Comparison of ENCODE assay signal across 8 mouse cellular contexts in genomic region chr2:59611216-59611810, GRCm38 (mm10). TPM values are rescaled to one million over a fixed set of nuclear protein-coding genes. Genes with fewer than 3 reads are reported as not detected.
A peak's percentile ranks its signal among the peaks of the same experiment; 100 is the strongest.
DNase-seq lines count a peak whose midpoint lies in the region; ATAC-seq and TF ChIP-seq lines count a peak whose summit lies in the region.

No protein-coding gene starts in this region.

- H3K9ac ChIP-seq in intestine, postnatal 0 days (ENCODE audit: low read depth, low read length), result peak overlapping the region; percentile 95
- peak overlapping the region; percentile 73 for H3K9ac ChIP-seq in neural tube, embryonic 14.5 days (replicated peaks; ENCODE audit: low read depth, low read length)

- peak overlapping the region; percentile 98 for H3K27ac ChIP-seq in embryonic facial prominence, embryonic 10.5 days (replicated peaks)
- peak overlapping the region; percentile 97 for H3K27ac ChIP-seq in intestine, postnatal 0 days (ENCODE audit: low read depth, low read length)
- H3K27ac ChIP-seq in neural tube, embryonic 14.5 days (ENCODE audit: low read depth, low read length), result no peak overlapping the region; the same call in 1 of the 2 replicates

- DNase-seq in lung, adult 2 months, result no peak
- no peak for DNase-seq in lung, adult 18-20 months
- peak; percentile 71 for DNase-seq in embryonic facial prominence, embryonic 10.5 days (ENCODE audit: low spot score)
- no peak for DNase-seq in gastrocnemius, postnatal 4 days (ENCODE audit: low spot score in 2 of 2)
- DNase-seq in thymus, postnatal 14 days, result no peak
- DNase-seq in c-Kit-positive CD71-positive TER-119-positive erythroid progenitor cells, embryonic 14.5 days (ENCODE audit: low spot score), result no peak

- H3K9me3 ChIP-seq in embryonic facial prominence, embryonic 10.5 days, result no peaks in the 10 kb centered on the region
- no peaks in the 10 kb centered on the region for H3K9me3 ChIP-seq in intestine, postnatal 0 days (ENCODE audit: control insufficient read depth)
- no peaks in the 10 kb centered on the region for H3K9me3 ChIP-seq in neural tube, embryonic 14.5 days (ENCODE audit: control insufficient read depth, low read length)

- TF ChIP-seq CTCF in lung, adult 2 months (IDR thresholded peaks at IDR 0.05; ENCODE audit: insufficient read depth, low read length), result no peak
- TF ChIP-seq CTCF in intestine, postnatal 0 days (IDR thresholded peaks at IDR 0.05; ENCODE audit: low read depth), result no peak

- 6% methylated on average over 14 of the region's 14 CpGs for WGBS in lung, adult 2 months
- under 1% methylated on average over 14 of the region's 14 CpGs for WGBS in embryonic facial prominence, embryonic 10.5 days
- WGBS in intestine, postnatal 0 days, result 4% methylated on average over 14 of the region's 14 CpGs
- WGBS in neural tube, embryonic 14.5 days, result under 1% methylated on average over 14 of the region's 14 CpGs

- H3K4me1 ChIP-seq in lung, adult 2 months (ENCODE audit: control insufficient read depth, insufficient read depth, low read length), result peaks cover 11% of the 10 kb centered on the region
- H3K4me1 ChIP-seq in embryonic facial prominence, embryonic 10.5 days, result peaks cover 74% of the 10 kb centered on the region
- peaks cover 11% of the 10 kb centered on the region; the same call in 1 of the 2 replicates for H3K4me1 ChIP-seq in intestine, postnatal 0 days (replicated peaks; ENCODE audit: control insufficient read depth, insufficient read depth, low read length)
- H3K4me1 ChIP-seq in neural tube, embryonic 14.5 days (ENCODE audit: control insufficient read depth, insufficient read depth, low read length), result peaks cover 17% of the 10 kb centered on the region

- H3K36me3 ChIP-seq in embryonic facial prominence, embryonic 10.5 days (replicated peaks), result no peaks in the 10 kb centered on the region
- no peaks in the 10 kb centered on the region for H3K36me3 ChIP-seq in intestine, postnatal 0 days (ENCODE audit: control insufficient read depth, insufficient read depth)
- no peaks in the 10 kb centered on the region for H3K36me3 ChIP-seq in neural tube, embryonic 14.5 days (ENCODE audit: control insufficient read depth, insufficient read depth, low read length)

- H3K4me2 ChIP-seq in intestine, postnatal 0 days (replicated peaks; ENCODE audit: low read depth), result peak overlapping the region; percentile 79
- peak overlapping the region; percentile 99 for H3K4me2 ChIP-seq in neural tube, embryonic 14.5 days (ENCODE audit: low read depth, low read length)

- peak overlapping the region; percentile 85 for H3K4me3 ChIP-seq in lung, adult 2 months (replicated peaks; ENCODE audit: extremely low read depth, low read depth, low read length)
- peak overlapping the region; percentile 98 for H3K4me3 ChIP-seq in embryonic facial prominence, embryonic 10.5 days
- H3K4me3 ChIP-seq in intestine, postnatal 0 days (ENCODE audit: low read depth, low read length), result peak overlapping the region; percentile 98
- peak overlapping the region; percentile 79 for H3K4me3 ChIP-seq in neural tube, embryonic 14.5 days (ENCODE audit: low read depth, low read length)

- no peak for TF ChIP-seq POLR2A in lung, adult 2 months (IDR thresholded peaks at IDR 0.05; ENCODE audit: borderline replicate concordance, extremely low read depth, low read depth, low read length)

- peak; percentile 9 for ATAC-seq in intestine, postnatal 0 days
- peak; percentile 45; the same call in 1 of the 2 replicates for ATAC-seq in neural tube, embryonic 14.5 days (ENCODE audit: low read depth)

- H3K27me3 ChIP-seq in embryonic facial prominence, embryonic 10.5 days (replicated peaks; ENCODE audit: low read depth, poor library complexity, severe bottlenecking), result no peaks in the 10 kb centered on the region
- H3K27me3 ChIP-seq in intestine, postnatal 0 days (replicated peaks; ENCODE audit: control insufficient read depth, insufficient read depth, low read length), result no peaks in the 10 kb centered on the region
- H3K27me3 ChIP-seq in neural tube, embryonic 14.5 days (ENCODE audit: control insufficient read depth, insufficient read depth, low read length), result no peaks in the 10 kb centered on the region; the same call in 1 of the 2 replicates

RNA-seq across cellular contexts. Expression of gene Tanc1, which starts 0.5 kb away (rescaled TPM):
- polyA plus RNA-seq in lung, adult 2 months (2012; rRNA removed), result 24.5 and 29.0 TPM in 2 replicates
- polyA plus RNA-seq in embryonic facial prominence, embryonic 10.5 days (2016; fragmentation: Nextera tagmentation; extraction: Ambion mirVana), result 34.9 and 41.2 TPM in 2 replicates
- polyA plus RNA-seq in intestine, postnatal 0 days (2015; fragmentation: Nextera tagmentation; extraction: Ambion mirVana), result 8.5 and 10.1 TPM in 2 replicates
- polyA plus RNA-seq in neural tube, embryonic 14.5 days (2014; fragmentation: Nextera tagmentation; extraction: Ambion mirVana), result 5.2 and 7.2 TPM in 2 replicates
- total RNA-seq in gastrocnemius, postnatal 4 days (2021), result 10 to 100 TPM; 19.0 to 20.9 TPM
